Mouse (Mus musculus): ENCODE results near the gene Gm17949. TPM values are rescaled to one million over a fixed set of nuclear protein-coding genes. Genes with fewer than 3 reads are reported as not detected.

Gm17949 gene
- polyA plus RNA-seq, 2 experiments: 0.05 to 0.26 TPM

- DNase-seq (ENCODE audit: low spot score): peak; percentile 9
- Histone ChIP-seq H3K4me2 (replicated peaks; ENCODE audit: low read depth, low read length, severe bottlenecking) (peak within 1 kb of the TSS; percentile 96), H3K27me3 (ENCODE audit: control insufficient read depth, insufficient read depth, low read length) (no peaks in the 10 kb centered on the region), H3K36me3 (ENCODE audit: control insufficient read depth, insufficient read depth, low read length) (peaks cover 27% of the 10 kb centered on the region), H3K4me3 (replicated peaks; ENCODE audit: low read length) (peak within 1 kb of the TSS; percentile 94), H3K27ac (replicated peaks; ENCODE audit: low read depth, low read length) (peak within 1 kb of the TSS; percentile 94), H3K4me1 (ENCODE audit: control insufficient read depth, insufficient read depth, low read length) (peaks cover 14% of the 10 kb centered on the region), H3K9me3 (ENCODE audit: control insufficient read depth, low read length) (no peaks in the 10 kb centered on the region), H3K9ac (ENCODE audit: low read depth, low read length, severe bottlenecking) (peak within 1 kb of the TSS; percentile 100)
- WGBS: 1% methylated on average over 37 of the region's 99 CpGs
- TF ChIP-seq POLR2A (IDR thresholded peaks at IDR 0.05; ENCODE audit: borderline replicate concordance, extremely low read depth, insufficient read depth, insufficient read length): peak; percentile 54; the same call in 1 of the 2 replicates
- ATAC-seq (ENCODE audit: low FRiP score, low read depth): no peak
Observed at GRCm38 (mm10) chr17:57030931-57031660, 19.8 kb downstream of the Gm17949 start, which contains the start of gene Khsrp. TSS of gene Khsrp (minus strand) at chr17:57031522.

DNA sequence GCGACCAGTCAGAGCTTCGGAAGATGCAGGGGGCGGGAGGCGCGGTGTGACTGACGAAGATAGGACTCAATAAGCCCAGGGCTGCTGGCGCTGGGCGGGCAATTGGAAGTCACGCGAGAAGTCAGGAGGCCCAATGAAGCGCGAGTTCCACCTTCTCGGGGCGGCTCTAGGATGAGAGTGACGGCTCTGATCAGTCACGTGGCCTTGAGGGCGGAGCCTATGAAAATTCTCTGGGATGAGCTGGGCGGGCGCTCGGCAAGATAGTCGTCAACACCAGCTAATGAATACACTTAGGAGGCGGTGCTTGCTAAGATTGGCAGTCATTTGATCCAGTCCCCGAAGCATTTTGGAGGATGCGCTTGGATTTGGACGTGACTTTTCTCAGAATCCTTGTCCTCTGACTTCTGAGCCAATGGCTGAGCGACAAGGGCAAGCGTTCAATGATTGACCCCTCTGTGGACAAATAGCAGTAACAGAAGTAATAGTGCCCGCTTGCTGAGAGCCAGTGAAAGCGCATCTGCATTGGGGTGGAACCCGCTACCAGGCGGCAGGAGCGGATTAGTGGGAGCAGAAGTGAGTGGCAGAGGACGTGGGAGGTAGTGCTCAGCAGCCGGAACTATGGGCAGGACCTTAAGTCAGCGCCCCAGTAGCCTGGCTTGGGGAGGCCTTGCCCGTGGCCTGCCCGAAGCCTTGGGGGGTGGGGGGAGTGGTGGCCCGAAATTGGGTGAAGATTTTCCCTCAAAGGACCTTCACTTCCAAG is 20.6 kb downstream of the Gm17949 start:
- Histone ChIP-seq H3K4me3 (replicated peaks; ENCODE audit: low read length) (peak overlapping the region; percentile 94), H3K4me2 (replicated peaks; ENCODE audit: low read depth, low read length, severe bottlenecking) (peak overlapping the region; percentile 64), H3K9ac (ENCODE audit: low read depth, low read length, severe bottlenecking) (peak overlapping the region; percentile 40; the same call in 1 of the 2 replicates), H3K27me3 (ENCODE audit: control insufficient read depth, insufficient read depth, low read length) (no peaks in the 10 kb centered on the region), H3K36me3 (ENCODE audit: control insufficient read depth, insufficient read depth, low read length) (peaks cover 20% of the 10 kb centered on the region), H3K27ac (replicated peaks; ENCODE audit: low read depth, low read length) (peak overlapping the region; percentile 53), H3K4me1 (ENCODE audit: control insufficient read depth, insufficient read depth, low read length) (peaks cover 14% of the 10 kb centered on the region), H3K9me3 (ENCODE audit: control insufficient read depth, low read length) (no peaks in the 10 kb centered on the region)
- WGBS: under 1% methylated on average over 38 of the region's 38 CpGs
- ATAC-seq (ENCODE audit: low FRiP score, low read depth) (peak; percentile 97), DNase-seq (ENCODE audit: low spot score) (peak; percentile 100)
- TF ChIP-seq POLR2A (IDR thresholded peaks at IDR 0.05; ENCODE audit: borderline replicate concordance, extremely low read depth, insufficient read depth, insufficient read length): peak; percentile 91; the same call in 1 of the 2 replicates

DNA sequence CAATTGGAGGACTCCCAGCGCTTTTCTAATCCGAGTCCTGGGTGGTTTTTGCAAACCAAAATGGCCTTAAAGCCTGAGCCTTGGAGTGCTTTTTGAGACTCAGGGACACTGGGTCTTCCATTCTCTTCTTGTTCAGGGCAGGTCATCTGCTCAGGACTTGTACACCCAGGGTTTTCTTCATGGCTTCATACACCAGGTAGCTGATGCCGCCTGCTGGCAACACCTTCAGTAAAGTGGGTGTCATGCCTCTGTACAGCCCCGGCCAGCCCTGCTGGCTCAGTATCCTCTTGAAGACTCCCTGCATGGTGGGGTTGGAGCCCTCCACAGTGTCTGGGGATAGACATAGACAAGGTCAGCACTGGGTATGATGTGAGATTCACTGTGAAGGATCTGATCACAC is 21.6 kb downstream of the Gm17949 start:
- Histone ChIP-seq H3K9ac (ENCODE audit: low read depth, low read length, severe bottlenecking) (no peak overlapping the region), H3K4me3 (replicated peaks; ENCODE audit: low read length) (no peak overlapping the region; the same call in 1 of the 2 replicates), H3K27me3 (ENCODE audit: control insufficient read depth, insufficient read depth, low read length) (peaks cover 3% of the 10 kb centered on the region; the same call in 1 of the 2 replicates), H3K36me3 (ENCODE audit: control insufficient read depth, insufficient read depth, low read length) (peaks cover 10% of the 10 kb centered on the region), H3K9me3 (ENCODE audit: control insufficient read depth, low read length) (no peaks in the 10 kb centered on the region), H3K4me2 (replicated peaks; ENCODE audit: low read depth, low read length, severe bottlenecking) (no peak overlapping the region), H3K27ac (replicated peaks; ENCODE audit: low read depth, low read length) (no peak overlapping the region), H3K4me1 (ENCODE audit: control insufficient read depth, insufficient read depth, low read length) (peaks cover 14% of the 10 kb centered on the region)
- WGBS: 87% methylated on average over 4 of the region's 4 CpGs
- no peak for TF ChIP-seq POLR2A (IDR thresholded peaks at IDR 0.05; ENCODE audit: borderline replicate concordance, extremely low read depth, insufficient read depth, insufficient read length)
- ATAC-seq (ENCODE audit: low FRiP score, low read depth) (no peak), DNase-seq (ENCODE audit: low spot score) (no peak)

DNA sequence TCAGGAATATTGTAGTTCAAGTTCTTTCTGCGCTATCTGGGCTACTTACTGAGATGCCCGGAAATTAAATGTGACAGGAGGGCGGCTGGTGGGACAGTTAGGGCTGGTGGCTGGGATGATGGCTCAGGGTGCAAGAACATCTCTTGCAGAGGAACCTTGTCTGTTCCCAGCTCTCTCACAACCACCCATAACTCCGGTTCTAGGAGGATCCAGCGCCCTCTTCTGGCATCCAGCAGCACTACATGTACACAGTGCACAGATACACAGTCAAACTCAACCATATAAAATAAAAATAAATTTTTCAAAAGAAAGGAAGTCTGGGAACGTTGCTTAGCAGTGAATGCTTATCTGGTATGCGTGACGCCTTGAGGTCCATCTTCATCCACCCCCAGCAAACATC is 27.7 kb downstream of the Gm17949 start:
- ATAC-seq (ENCODE audit: low FRiP score, low read depth) (no peak), DNase-seq (ENCODE audit: low spot score) (no peak)
- no peaks in the 10 kb centered on the region for H3K36me3 ChIP-seq (ENCODE audit: control insufficient read depth, insufficient read depth, low read length)
- H3K9me3 ChIP-seq (ENCODE audit: control insufficient read depth, low read length): no peaks in the 10 kb centered on the region
- 37% methylated on average over 8 of the region's 8 CpGs for WGBS
- no peaks in the 10 kb centered on the region for H3K4me1 ChIP-seq (ENCODE audit: control insufficient read depth, insufficient read depth, low read length)
- no peak overlapping the region for H3K27ac ChIP-seq (replicated peaks; ENCODE audit: low read depth, low read length)
- H3K9ac ChIP-seq (ENCODE audit: low read depth, low read length, severe bottlenecking): no peak overlapping the region
- no peak overlapping the region for H3K4me2 ChIP-seq (replicated peaks; ENCODE audit: low read depth, low read length, severe bottlenecking)
- TF ChIP-seq POLR2A (IDR thresholded peaks at IDR 0.05; ENCODE audit: borderline replicate concordance, extremely low read depth, insufficient read depth, insufficient read length): no peak
- H3K4me3 ChIP-seq (replicated peaks; ENCODE audit: low read length): no peak overlapping the region
- peaks cover 3% of the 10 kb centered on the region; the same call in 1 of the 2 replicates for H3K27me3 ChIP-seq (ENCODE audit: control insufficient read depth, insufficient read depth, low read length)

- no peaks in the 10 kb centered on the region for H3K9me3 ChIP-seq (ENCODE audit: control insufficient read depth, low read length)
- no peaks in the 10 kb centered on the region for H3K36me3 ChIP-seq (ENCODE audit: control insufficient read depth, insufficient read depth, low read length)
- 67% methylated on average over 8 of the region's 8 CpGs for WGBS
- H3K27ac ChIP-seq (replicated peaks; ENCODE audit: low read depth, low read length): no peak within 1 kb of the TSS
- TF ChIP-seq POLR2A (IDR thresholded peaks at IDR 0.05; ENCODE audit: borderline replicate concordance, extremely low read depth, insufficient read depth, insufficient read length): no peak
- H3K4me1 ChIP-seq (ENCODE audit: control insufficient read depth, insufficient read depth, low read length): no peaks in the 10 kb centered on the region
- no peak within 1 kb of the TSS for H3K9ac ChIP-seq (ENCODE audit: low read depth, low read length, severe bottlenecking)
- DNase-seq (ENCODE audit: low spot score) (no peak), ATAC-seq (ENCODE audit: low FRiP score, low read depth) (no peak)
- H3K4me2 ChIP-seq (replicated peaks; ENCODE audit: low read depth, low read length, severe bottlenecking): no peak within 1 kb of the TSS
- H3K4me3 ChIP-seq (replicated peaks; ENCODE audit: low read length): no peak within 1 kb of the TSS
- H3K27me3 ChIP-seq (ENCODE audit: control insufficient read depth, insufficient read depth, low read length): peaks cover 3% of the 10 kb centered on the region; the same call in 1 of the 2 replicates
Observed at GRCm38 (mm10) chr17:57041554-57041953, 30.3 kb downstream of the Gm17949 start, which contains the start of gene Slc25a41. TSS of gene Slc25a41 (minus strand) at chr17:57041654.

Measured in limb, embryonic 14.5 days (tissue).